Mouse (Mus musculus) ovary, postnatal 10 days (tissue): ENCODE measurements around the gene Cbx7.

ENCODE experiments used
- DNase-seq: peaks from one replicate; pipeline ENCODE4 v3.0.0; 2022; ENCODE audit warnings: low spot score

The Cbx7 gene

GRCm38 (mm10) chr15:79970940-79971339 lies at the start of gene Cbx7:
Gene Cbx7 (minus strand): TSS chr15:79971119.
- no peak for DNase-seq

- no peak for DNase-seq
These were observed 49.6 kb upstream of the Cbx7 start for GRCm38 (mm10) chr15:80020516-80020915.

- DNase-seq: no peak
These were observed 48.7 kb upstream of the Cbx7 start for GRCm38 (mm10) chr15:80019625-80020024.

GRCm38 (mm10) chr15:80019220-80019619 lies 48.3 kb upstream of the Cbx7 start:
- no peak for DNase-seq

- no peak for DNase-seq
These were observed 45.8 kb upstream of the Cbx7 start for GRCm38 (mm10) chr15:80016563-80017301.

GRCm38 (mm10) chr15:80015211-80015952 lies 44.5 kb upstream of the Cbx7 start:
- DNase-seq: no peak

GRCm38 (mm10) chr15:80014321-80015210 lies 43.6 kb upstream of the Cbx7 start, which contains the start of gene Pdgfb:
Gene Pdgfb (minus strand): TSS chr15:80014977.
- no peak for DNase-seq

GRCm38 (mm10) chr15:80014031-80014320 lies 43.1 kb upstream of the Cbx7 start:
- DNase-seq: no peak

GRCm38 (mm10) chr15:80013256-80014030 lies 42.5 kb upstream of the Cbx7 start:
- DNase-seq: no peak

GRCm38 (mm10) chr15:80012527-80013201 lies 41.7 kb upstream of the Cbx7 start:
- peak; percentile 48 for DNase-seq

GRCm38 (mm10) chr15:80011778-80012526 lies 41.0 kb upstream of the Cbx7 start:
- no peak for DNase-seq

- no peak for DNase-seq
These were observed 40.3 kb upstream of the Cbx7 start for GRCm38 (mm10) chr15:80011194-80011593.

- DNase-seq: no peak
These were observed 39.3 kb upstream of the Cbx7 start for GRCm38 (mm10) chr15:80010182-80010558.

GRCm38 (mm10) chr15:80009421-80010181 lies 38.7 kb upstream of the Cbx7 start:
- DNase-seq: no peak

GRCm38 (mm10) chr15:80008461-80008860 lies 37.5 kb upstream of the Cbx7 start:
- DNase-seq: no peak

GRCm38 (mm10) chr15:80006156-80006555 lies 35.2 kb upstream of the Cbx7 start:
- DNase-seq: no peak

GRCm38 (mm10) chr15:80005436-80005835 lies 34.5 kb upstream of the Cbx7 start:
- DNase-seq: no peak

- DNase-seq: no peak
These were observed 33.9 kb upstream of the Cbx7 start for GRCm38 (mm10) chr15:80004644-80005340.

- no peak for DNase-seq
These were observed 32.7 kb upstream of the Cbx7 start for GRCm38 (mm10) chr15:80003581-80003980.
